Mouse (Mus musculus) right cerebral cortex, postnatal 25 days (tissue): ENCODE results near the gene Slc47a2.
"Not testable (repeated sequence)": the region's sequence is repeated elsewhere in the genome, so short reads cannot be mapped to it uniquely, and the experiment has no call there.

Experiments used
- DNase-seq: peaks from one replicate; pipeline ENCODE4 v3.0.0; 2022

Gene Slc47a2

GRCm38 (mm10) chr11:61340374-61340773, 2.3 kb downstream of the Slc47a2 start:
- no peak for DNase-seq

GRCm38 (mm10) chr11:61337586-61337985, 5.1 kb downstream of the Slc47a2 start:
- no peak for DNase-seq

DNA sequence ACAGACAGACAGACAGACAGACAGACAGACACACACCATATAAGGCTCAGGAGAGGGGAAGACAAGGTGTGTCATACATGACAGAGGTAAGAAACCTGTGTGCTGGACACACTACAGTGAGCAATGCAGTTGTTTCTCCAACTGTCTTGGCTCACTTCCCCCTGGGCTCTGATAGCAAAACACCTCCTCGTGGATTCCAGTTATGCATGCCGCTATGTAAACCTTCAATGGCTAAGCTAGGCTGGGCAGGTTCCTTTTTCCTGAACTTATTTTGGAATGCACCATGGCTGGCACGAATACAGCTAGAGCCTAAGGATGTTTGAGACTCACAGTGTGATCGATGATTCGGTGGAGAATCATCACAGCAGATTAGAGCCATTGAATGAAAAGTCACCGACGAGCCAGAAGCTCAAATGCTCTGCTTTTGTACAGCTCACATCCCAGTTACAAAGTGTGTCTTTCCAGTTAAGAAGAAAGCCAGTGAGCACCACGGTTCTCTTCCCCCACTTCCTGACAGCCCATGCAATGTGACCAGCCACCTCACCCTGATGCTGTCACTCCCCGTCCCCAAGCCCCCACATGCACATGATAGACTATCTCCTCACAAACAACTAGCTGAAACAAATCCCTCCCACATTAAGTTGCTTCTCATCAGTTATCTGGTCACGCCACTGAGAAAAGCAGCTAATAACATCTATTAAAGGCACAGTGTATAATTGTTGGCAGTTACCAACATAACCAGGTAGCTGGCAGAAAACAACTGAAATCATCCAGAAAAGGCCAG, 21.6 kb downstream of the Slc47a2 start:
- no peak for DNase-seq

- DNase-seq, result no peak
Observed at GRCm38 (mm10) chr11:61319923-61320567, 22.6 kb downstream of the Slc47a2 start.

GRCm38 (mm10) chr11:61319233-61319922, 23.3 kb downstream of the Slc47a2 start:
- no peak for DNase-seq

DNA sequence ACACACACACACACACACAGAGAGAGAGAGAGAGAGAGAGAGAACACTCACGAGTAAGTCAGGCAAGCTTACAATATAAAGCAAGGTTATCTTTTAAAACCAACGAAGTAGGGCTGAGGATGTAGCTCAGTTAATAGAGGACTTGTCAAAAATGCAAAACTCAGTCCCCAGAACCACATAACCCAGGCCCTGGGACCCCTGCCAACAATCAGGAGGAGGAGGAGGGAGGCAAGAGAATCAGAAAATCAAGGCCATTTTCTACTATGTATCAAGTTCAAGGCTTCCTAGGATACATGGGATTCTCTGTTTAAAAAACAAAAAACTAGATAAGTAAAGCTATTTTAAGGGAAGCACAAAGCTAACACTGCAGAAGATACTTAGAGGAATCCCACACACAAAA, 25.8 kb downstream of the Slc47a2 start:
- DNase-seq, result no peak

- no peak for DNase-seq
Observed at GRCm38 (mm10) chr11:61310321-61310720, 32.3 kb downstream of the Slc47a2 start.

- no peak for DNase-seq
Observed at GRCm38 (mm10) chr11:61309831-61310230, 32.8 kb downstream of the Slc47a2 start.

DNA sequence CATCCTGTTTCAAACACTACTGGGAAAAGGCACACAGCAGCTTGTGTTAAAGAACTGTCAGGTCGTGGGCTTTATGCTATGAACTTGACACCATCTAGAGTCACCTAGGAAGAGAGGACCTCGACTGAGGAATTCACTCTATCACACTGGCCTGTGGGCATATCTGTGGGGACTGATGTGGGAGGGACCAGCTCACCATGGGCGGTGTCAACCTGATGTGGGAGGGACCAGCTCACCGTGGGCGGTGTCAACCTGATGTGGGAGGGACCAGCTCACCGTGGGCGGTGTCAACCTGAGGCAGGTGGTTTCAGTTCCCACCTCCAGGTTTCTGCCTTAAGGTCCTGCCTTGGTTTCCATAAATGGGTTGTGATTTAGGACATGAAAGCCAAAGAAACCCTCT, 34.9 kb downstream of the Slc47a2 start:
- no peak for DNase-seq

DNA sequence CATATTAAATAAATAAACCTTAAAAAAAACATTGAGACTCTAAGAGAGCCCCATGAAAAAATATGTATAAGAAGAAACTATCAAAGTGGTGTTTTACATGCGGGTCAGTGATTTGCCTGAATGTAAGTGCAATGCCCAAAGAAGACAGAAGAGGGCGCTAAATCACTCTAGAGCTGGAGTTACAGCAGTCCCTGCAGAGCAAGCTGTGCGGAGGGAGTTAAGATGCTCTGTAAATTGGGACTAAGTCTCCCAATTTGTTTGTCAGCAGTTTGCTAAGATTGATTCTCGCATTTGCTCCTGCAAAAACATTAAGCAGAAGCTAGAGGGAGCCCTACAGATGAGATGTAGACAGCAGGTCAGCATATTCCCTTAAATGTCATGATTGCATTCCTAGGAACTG, 37.3 kb downstream of the Slc47a2 start:
- no peak for DNase-seq

GRCm38 (mm10) chr11:61304535-61304934, 38.1 kb downstream of the Slc47a2 start:
- DNase-seq, result not testable (repeated sequence)

GRCm38 (mm10) chr11:61300716-61301392, 41.8 kb downstream of the Slc47a2 start:
- DNase-seq, result no peak

GRCm38 (mm10) chr11:61300205-61300604, 42.5 kb downstream of the Slc47a2 start:
- no peak for DNase-seq

- DNase-seq, result no peak
Observed at GRCm38 (mm10) chr11:61297901-61298300, 44.8 kb downstream of the Slc47a2 start.

DNA sequence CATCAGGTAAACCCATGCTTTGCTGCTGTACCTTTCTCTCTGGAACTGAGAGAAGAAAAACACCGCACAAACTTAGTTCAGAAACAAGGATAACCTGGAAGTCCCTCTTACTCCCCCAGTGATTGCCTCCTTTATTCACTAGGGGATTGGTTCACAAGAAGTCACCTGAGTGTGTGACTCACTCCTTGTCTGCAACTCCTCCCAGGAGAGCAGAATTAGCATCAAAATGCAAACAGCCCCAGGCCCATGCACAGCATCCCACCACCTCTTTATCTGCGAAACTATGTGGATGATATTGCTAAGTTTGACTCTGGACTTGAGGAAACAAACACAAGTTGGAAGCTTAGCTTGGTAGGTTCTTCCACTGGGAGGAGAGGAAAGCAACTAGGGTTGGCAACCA, 45.3 kb downstream of the Slc47a2 start:
- no peak for DNase-seq

DNA sequence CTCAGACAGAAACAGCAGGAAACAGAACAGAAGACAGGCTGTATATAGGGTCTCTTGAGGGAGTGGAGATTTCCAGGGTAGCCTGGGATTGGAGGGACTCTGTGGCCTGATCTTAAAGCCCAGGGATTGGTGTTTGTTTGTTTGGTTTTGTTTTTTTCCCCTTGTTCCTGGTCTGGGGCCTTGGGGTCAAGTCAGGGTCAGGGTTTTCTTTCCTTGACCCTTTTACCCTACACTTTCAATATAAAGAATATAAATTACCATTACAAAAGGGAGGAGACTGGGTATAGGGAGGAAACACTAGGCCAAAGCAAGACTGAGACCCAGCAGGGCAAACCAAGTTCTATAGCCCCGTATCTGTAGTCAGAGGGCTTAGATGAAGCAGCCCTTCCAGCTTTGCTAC, 46.1 kb downstream of the Slc47a2 start:
- no peak for DNase-seq

GRCm38 (mm10) chr11:61295556-61295955, 47.1 kb downstream of the Slc47a2 start:
- DNase-seq, result no peak

GRCm38 (mm10) chr11:61294431-61294830, 48.2 kb downstream of the Slc47a2 start:
- no peak for DNase-seq

- no peak for DNase-seq
Observed at GRCm38 (mm10) chr11:61293251-61293650, 49.4 kb downstream of the Slc47a2 start.

DNA sequence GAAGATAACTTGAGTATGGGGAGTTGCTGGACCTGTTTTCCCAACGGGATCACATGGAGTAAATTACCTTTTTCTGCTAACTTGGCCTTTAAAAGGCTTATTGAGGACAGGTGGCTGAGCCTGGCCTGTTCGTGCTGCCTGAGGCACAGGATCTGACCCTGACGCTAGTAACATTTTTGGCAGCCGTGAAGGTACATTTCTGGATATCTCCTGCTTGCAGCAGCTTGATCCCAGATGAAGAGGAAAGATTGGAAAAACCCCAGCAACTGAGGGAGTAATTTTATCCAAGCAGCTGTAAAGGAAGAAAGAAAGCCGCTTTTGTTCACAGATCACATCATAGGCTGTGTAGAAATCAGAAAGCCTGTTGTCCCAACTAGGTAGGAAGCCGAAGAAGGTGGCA, 58.3 kb downstream of the Slc47a2 start:
- no peak for DNase-seq

GRCm38 (mm10) chr11:61283414-61284049, 59.1 kb downstream of the Slc47a2 start:
- DNase-seq, result no peak

GRCm38 (mm10) chr11:61278445-61279077, 64.1 kb downstream of the Slc47a2 start:
- no peak for DNase-seq
